Mouse (Mus musculus) mature B cell (primary cell): ENCODE data around the gene Plin2.
"Not testable (repeated sequence)": the region's sequence is repeated elsewhere in the genome, so short reads cannot be mapped to it uniquely, and the experiment has no call there.

Experiments
- in situ Hi-C: fragments of 300-500 bp; cut with MboI; formaldehyde crosslinking; loops from 2 replicates; pipeline ENCODE4 v1.14.3; 2019

The Plin2 gene

DNA sequence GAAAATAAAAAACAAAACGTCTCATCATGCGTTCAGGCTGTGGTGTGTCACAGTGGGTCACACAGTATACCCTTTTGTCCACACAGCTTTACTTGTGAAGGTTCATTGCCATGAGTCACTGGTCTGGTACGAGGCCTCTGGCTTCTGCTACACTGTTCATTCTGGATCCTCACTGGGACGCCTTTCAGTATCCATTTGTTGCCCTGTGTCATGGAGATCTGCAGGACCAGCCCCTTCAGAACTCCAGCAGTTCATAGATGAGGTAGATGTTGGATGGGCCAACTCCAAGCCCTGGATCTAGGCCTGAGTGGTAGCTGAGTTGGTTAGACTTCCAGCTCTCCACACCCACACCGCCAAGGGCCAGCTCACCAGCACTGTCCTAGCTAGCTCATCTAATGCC lies 13.9 kb upstream of the Plin2 start:
- in situ Hi-C loops: no loop called here

DNA sequence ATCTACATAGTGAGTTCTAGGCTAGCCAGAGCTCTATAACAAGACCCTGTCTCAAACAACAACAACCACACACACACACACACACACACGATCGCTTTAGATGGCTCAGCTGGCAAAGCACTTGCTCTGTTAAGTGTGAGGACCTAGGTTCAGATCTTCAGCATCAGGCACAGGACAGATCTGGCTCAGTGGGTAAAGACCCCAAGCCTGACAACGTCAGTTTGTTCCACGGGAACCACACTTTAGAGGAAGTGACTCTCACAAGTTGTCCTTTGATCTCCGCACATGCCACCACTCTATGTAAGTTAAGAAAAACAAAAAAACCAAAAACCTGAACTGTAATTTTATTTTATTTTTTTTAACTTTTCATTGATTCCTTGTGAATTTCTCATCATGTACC lies 13.4 kb upstream of the Plin2 start:
- in situ Hi-C loops: no loop called here

DNA sequence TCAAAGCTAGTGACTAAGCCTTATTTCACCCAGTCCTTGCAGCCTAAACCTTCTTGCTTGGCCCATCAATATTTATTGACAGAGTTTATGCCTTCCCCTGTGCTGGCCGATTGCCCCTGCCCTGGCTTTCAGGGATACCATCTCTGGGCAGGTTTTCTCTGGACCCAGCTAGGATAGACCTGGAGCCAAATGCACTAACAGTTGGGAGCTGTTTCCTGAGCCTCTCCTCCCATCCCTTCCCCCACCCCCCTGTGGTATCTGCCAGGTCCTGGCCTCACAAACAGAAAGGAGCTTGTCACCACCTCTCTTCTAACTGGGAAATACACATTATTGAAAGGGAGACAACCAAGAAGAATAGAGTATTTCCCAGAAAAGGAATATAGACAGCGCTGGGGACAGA lies 12.0 kb upstream of the Plin2 start:
- in situ Hi-C loops: no loop called here

DNA sequence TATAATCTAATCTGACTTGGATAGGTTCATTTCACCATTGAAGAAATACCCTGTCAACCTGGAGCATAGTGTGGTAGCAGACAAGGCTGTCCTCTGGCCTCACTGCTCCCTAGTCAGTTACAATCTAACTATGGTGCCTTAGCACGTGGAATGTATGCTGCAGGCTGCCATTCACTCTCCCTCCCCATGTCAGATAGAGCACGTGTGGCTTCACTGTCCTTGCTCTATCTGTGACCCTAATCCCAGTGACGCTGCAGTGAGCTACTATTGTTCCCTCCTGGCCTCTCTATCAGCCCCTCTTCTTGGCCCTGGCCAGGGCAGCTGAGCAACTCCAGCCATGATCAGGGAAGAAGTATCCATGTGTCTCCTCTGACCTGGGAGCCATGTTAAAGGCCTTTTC lies 11.6 kb upstream of the Plin2 start:
- in situ Hi-C loops: no loop called here

DNA sequence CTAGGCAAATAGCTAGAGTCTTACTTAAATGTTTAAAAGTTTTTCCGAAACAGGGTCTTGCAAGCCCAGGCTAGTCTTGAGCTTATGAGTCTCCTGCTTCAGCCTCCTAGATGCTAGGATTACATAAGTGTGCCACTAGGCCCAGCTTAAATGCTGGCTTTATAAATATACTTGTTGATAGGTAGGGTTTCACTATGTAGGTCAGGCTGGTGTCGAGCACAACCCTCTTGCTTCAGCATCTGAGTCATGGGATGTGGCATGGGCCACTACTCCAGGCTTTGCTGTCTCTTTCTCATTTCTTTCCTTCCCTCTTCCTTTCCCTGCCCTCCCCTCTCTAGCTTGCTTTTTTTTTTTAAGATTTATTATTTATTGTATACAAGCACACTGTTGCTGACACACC lies 9.8 kb upstream of the Plin2 start:
- in situ Hi-C loops: no loop called here

DNA sequence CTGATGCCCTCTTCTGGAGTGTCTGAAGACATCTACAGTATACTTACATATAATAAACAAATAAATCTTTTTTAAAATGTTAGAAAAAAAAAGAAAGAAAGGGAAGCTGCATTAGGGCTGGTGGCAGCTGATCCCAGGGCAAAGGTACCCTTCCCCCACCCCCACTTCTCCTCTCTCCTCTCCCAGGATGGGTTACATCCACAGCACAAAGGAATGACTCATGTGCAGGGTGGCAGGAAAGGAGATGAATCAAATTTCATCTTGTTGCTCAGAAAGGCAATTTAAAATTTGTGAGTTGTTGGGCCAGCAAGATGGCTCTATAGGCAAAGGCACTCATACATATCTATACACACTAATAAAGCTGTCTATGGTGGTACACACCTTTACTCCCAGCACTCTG lies 6.9 kb upstream of the Plin2 start:
- in situ Hi-C loops: no loop called here

DNA sequence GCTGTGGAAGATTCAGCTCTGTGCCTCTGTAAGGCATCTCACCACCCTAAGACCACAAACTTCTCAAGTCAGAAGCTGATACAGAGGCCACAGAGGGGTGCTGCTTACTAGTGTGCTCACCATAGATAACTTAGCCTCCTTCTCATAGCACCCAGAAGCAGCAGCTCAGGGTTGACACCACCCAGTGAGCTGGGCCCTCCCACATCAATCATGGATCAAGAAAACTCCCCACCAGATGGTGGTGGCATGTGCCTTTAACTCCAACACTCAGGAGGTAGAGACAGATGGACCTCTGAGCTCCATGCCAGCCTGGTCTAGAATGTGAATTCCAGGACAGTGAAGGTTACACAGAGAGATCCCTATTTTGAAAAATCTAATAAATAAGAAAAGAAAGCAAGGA lies 4.9 kb upstream of the Plin2 start:
- in situ Hi-C loops: not testable (repeated sequence)

DNA sequence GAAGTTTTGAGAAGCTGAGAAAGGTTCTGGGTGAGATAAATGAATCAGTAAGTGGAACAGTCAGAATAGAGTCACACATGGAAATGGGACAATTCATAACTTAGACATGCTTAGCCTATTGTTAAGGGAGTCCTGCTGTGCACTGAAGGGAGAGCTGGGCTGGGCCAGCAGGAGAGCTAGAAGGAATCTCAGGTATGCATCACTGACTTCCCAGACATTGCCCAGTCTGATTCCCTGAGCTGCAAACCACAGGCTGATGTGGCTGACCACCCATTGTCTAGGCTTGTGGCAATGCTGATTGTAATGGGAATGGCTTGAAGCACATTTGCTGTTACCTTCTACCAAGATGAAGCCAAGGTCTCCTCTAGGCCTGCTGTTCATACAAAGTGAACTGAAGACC lies 4.3 kb upstream of the Plin2 start:
- in situ Hi-C loops: not testable (repeated sequence)

DNA sequence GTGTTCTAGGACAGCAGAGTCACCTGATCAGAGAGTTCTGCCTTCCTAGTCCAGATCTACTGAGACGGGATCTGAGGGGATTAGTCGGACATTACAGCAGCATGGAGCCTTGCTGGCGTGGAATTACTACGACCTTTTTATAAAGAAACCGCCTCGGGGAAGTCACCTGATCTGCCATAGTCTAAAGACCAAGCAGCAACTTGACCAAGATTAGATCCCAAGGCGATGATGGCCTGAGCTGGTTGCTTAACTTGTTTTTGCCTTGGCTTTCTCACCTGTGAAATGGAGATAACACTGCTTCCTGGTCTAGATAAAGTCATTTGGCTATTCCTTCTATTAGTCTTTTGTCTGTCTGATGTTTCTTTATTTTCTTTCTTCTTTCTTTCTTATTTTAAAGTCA lies 2.6 kb upstream of the Plin2 start:
- in situ Hi-C loops: no loop called here

DNA sequence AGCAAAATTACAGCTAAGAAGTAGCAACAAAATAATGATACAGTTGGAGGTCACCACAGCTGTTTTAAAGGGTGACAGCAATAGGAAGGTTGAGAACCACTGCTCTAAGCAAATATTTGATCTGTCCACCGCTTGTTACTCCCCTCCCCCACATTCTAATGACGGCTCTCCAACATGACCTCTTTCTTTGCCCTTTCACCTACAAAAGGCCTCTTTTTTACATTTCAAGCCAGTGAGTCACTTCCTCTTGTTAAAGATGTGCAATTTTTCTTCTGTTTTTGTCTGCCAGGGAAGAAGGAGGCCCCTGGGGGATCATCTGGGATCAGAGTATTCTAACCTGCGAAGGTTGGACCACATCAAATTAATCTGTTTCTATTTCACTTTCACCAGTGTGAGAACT lies 1.9 kb upstream of the Plin2 start:
- in situ Hi-C loops: no loop called here

DNA sequence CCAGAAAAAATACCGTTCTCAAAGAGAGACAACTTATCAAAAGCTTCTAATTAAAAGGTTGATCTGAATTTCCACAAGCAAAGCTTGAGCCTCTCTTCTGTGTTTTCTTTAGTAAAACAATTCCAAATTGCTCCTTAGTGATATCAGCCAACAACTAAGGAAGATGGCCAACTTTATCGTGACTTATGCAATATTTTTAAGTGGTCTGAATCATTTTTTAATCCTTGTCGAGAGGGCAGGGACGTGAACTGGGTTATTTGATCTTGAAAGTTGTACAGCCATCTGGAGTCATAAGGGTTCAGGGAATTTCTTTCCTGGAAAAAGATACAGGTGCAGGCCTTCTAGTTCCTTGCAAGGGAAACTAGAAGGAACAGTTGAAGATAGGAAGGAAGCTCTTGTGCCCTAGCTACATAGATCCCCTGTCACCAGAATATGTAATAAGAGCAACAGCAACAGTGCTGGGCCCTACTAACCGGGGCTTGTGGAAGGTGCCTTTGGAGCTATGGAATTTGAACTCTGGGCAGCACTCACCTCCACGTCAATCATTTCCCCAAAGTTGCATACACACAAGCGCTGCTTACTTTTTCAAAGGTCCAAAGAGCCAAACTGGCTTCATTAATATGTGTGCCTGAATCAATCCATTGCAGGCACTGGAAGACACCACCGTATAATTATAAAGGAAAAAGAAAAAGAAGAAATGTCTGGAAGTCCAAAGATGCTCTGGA lies 884 bp upstream of the Plin2 start:
- in situ Hi-C loops: no loop called here

DNA sequence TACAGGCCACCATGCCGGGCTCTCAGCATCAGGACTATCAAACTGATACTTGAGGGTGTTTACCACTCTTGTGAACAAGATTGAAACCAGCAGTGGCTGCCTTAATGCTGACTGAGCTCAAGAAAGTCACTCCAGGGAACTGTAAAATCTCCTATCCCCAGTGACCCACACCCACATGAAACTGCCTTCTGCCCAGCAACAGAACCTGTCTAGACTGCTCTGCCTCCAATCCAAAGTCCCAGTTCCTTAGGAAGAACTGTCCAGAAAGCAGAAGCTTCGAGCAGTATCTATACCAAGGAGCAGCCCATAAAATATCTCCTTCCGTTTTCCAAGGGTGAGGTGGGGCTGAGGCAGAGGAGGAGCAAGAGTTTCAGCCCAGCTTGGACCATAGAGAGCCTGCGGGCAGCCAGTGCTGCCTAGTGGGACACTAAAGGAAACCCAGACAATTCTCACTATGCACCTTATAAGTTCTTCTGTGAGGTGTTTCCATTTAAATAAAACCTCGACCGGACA lies 563 bp downstream of the Plin2 start:
- in situ Hi-C loops: not testable (repeated sequence)

DNA sequence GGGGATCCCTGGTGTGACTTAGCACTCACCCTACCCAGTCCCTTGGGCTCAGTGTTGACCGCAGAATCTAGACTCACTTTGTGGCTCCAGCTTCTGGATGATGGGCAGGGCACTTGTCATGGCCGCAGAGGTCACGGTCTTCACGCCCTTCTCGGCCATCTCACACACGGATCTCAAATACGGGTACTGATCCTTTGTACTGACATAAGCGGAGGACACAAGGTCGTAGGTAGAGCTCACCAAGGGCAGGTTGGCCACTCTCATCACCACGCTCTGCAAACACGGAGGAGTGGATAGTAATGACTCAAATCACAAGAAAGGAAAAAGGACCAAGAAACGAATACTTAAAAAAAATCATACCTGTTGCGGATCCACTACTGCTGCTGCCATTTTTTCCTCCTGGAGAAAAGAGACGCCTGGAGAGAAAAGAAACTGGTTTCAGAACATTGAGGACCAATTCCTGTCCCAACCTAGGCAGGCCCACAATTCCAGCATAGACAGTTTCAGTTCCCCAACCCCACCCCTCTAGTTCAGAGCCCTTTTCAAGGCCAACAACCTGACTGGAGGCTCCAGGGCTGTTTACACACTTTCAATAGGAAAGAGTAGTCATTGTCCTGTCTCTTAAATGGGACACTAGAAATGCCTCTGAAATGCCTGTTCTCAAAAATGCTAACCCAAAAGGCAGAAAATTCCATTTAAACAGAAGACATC lies 1.4 kb downstream of the Plin2 start:
- in situ Hi-C loops: no loop called here

DNA sequence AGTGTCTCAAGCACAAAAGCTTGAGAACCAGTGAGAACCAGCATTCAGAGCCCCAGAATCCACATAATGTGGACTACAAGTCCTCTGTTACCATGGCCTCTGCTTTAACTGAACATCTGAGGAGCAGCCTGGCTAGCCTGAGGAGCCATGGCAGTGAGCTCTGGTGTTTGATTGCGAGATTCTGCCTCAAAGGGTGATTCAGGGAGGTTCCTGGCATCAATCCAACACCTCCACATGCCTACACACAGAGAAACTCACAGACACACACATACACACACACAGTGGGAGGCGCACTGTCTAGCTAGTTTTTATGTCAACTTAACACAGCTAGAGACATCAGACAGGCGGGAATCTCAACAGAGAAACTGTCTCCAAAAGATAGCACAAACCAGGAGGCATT lies 4.3 kb downstream of the Plin2 start:
- in situ Hi-C loops: no loop called here

DNA sequence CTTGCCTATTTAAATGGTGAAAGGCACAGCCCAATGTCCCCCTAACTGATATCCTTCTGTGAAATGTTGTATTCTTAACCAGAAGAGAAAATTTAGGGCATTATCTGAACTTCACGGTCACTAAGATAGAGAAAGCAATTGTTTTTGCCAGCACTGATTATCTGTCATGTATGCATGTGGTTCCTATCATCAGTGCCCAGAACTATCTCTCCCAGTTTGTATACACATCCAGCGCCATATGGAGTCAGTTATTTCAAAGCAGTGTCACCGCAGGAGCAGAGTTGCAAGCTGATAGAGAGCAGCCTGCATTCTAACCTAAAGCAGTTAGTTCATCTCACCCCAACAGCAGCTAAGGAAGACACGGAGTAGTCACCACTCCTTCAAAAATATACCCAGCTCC lies 5.9 kb downstream of the Plin2 start:
- in situ Hi-C loops: no loop called here

DNA sequence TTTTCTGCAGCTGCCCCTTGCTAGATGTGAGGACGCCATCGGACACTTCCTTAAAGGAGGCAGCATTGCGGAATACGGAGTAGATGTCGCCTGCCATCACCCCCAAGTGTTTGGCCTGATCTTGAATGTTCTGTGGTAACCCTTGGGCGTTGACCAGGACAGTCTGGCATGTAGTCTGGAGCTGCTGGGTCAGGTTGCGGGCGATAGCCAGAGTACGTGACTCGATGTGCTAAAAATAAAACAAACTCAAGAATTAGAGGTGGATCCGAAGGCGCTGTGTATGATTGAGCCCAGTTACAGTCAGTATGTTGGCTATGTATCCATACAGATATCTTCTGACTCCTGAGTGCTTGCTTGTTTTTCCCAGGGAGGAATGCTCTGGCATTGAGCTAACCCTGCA lies 12.7 kb downstream of the Plin2 start:
- in situ Hi-C loops: no loop called here

DNA sequence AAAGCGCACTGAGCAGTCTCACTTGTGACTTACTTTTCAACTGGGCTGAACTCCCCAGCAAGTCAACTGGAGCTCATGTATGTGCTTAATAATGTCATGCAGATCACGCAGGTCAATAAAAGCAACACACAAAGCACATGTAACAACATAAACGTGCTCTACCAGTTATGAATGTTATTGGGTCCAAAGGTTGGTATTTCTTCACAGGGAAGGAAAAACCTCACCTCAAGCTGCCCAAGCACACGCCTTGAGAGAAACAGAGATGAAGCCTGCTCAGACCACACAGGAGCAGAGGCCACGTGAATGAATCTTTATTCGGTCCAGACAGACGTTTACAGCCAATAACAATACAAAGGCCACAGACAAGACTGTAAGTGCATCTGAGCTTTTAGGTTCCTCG lies 13.4 kb downstream of the Plin2 start:
- in situ Hi-C loops: not testable (repeated sequence)

DNA sequence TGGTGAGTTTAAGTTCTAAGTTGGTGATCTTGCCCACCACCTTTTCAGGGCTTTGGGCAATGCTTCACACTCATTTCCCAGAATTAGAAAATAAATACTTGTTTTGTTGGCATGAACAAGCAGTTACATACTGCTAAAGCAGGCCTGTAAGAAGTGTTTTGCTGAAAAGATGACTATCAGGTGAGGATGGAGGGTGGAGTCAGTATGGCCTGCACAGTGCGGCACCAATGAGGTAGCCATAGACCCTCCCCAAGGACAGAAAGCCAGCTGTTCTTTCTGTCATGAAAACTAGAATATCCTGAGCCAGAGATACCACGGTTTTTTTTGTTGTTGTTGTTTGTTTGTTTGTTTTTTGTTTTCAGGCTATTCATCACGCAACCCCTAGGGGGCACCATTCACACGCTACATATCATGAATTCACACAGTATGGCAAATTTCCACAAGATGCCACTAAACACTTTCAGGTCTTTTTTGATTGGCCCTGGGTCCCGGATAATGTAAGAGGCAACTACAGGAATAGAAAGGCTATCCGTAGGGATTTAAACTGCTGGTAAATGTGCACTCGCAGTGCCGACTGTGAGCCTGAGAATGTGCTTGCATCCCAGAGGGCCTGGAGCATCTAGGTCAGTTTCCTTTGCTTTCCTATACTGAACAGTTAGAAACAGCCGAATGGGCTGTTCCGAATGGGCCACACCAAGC lies 18.0 kb downstream of the Plin2 start:
- in situ Hi-C loops: no loop called here

DNA sequence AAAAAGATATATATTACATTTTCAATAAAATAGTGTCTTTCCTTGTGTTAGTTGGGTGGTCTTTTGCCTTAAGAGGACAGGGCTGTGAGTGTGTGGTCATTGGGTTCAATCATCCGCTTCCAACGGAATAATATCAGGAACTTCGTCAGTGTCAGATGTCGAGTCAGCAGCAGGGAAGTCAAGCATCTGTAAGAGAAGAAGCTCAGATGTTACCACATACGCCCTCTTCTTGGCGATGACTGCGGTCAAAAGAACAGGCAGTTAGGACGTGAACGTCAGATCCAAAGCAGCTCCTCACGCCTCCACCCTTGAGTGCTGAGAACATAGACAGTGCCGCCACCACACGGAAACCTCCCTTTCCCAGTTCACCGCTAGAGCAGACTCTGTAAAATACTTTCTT lies 21.5 kb downstream of the Plin2 start:
- in situ Hi-C loops: not testable (repeated sequence)

DNA sequence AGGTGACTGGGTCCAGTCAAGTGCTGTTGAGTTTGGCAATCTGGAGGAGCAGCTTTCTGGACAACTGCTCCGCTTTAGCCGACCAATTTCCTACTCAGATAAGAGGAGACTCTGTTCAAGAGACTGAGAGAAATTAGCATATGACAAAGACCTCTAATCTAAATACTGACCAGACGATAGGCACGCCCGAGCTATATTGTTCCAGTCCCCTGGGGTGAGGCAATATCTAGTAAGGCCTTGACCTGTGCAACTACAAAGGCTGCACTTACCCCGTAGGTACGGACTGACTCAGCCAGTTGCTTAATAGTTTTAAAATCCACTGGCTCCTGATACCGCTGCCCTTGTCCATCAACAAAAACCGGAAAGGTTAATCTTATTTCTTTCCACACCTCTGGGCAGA lies 32.3 kb downstream of the Plin2 start:
- in situ Hi-C loops: not testable (repeated sequence)

DNA sequence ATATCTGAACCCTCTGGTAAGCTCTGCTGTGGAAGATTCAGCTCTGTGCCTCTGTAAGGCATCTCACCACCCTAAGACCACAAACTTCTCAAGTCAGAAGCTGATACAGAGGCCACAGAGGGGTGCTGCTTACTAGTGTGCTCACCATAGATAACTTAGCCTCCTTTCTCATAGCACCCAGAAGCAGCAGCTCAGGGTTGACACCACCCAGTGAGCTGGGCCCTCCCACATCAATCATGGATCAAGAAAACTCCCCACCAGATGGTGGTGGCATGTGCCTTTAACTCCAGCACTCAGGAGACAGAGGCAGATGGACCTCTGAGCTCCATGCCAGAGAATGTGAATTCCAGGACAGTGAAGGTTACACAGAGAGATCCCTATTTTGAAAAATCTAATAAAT lies 35.0 kb downstream of the Plin2 start:
- in situ Hi-C loops: not testable (repeated sequence)

DNA sequence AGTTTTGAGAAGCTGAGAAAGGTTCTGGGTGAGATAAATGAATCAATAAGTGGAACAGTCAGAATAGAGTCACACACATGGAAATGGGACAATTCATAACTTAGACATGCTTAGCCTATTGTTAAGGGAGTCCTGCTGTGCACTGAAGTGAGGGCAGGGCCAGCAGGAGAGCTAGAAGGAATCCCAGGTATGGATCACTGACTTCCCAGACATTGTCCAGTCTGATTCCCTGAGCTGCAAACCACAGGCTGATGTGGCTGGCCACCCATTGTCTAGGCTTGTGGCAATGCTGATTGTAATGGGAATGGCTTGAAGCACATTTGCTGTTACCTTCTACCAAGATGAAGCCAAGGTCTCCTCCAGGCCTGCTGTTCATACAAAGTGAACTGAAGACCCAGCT lies 35.5 kb downstream of the Plin2 start:
- in situ Hi-C loops: not testable (repeated sequence)

DNA sequence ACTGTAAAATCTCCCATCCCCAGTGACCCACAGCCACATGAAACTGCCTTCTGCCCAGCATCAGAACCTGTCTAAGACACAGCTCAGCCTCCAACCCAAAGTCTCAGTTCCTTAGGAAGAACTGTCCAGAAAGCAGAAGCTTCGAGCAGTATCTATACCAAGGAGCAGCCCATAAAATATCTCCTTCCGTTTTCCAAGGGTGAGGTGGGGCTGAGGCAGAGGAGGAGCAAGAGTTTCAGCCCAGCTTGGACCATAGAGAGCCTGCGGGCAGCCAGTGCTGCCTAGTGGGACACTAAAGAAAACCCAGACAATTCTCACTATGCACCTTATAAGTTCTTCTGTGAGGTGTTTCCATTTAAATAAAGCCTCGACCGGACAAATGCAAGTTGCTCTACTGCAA lies 37.3 kb downstream of the Plin2 start:
- in situ Hi-C loops: not testable (repeated sequence)
